Mouse (Mus musculus) kidney, postnatal 4 days (tissue): ENCODE measurements at regions not wholly inside any gene's neighbourhood (a gene's known extent, or its start where the extent isn't known, plus 50 kb on each side); places are given as distances from the start of the nearest gene placed in this dataset.
A peak's percentile ranks its signal among the peaks of the same experiment; 100 is the strongest.

ENCODE experiments used
- DNase-seq, 2 experiments: peaks; one replicate each; pipeline ENCODE4 v3.0.0; 2021; ENCODE audit warnings: mixed read lengths in 2 of 2

DNA sequence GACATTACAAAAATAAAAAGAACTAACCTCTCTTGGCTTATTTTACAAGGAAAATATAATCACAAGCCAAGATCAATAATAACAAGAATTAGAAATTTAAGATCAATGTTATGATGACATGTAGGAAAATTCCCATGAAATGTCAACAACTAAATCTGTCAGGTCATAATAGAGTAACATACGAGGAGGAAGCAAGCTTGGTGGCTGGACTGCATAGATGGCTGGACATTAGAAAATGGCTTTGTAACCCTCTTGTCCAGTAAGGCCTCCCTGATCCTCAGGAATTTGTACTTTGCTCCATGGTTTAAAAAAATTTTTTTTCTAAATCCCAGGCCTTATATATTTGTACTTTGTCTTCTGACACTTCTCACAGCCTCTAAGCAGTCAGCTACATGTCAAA, 132.7 kb upstream of the Aoah start:
- no peak for DNase-seq

DNA sequence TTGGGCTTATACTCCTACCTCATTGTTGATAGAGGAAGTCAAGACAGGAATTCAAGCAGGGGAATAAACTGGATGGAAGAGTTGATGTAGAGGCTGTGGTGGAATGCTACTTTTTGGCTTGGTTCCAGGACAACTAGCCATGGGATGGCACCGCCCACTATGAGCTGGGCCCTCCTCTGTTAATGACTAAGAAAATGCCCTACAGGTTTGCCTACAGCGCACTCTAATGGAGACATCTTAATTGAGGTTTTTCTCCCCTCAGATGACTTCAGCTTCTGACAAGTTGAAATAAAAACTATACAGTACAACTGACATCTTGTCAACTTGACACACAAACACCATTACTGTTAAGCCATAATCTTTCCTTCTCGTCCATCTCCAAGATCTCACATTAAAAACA, 115.2 kb upstream of the Aoah start:
- DNase-seq: peak; percentile 10 to 12

DNA sequence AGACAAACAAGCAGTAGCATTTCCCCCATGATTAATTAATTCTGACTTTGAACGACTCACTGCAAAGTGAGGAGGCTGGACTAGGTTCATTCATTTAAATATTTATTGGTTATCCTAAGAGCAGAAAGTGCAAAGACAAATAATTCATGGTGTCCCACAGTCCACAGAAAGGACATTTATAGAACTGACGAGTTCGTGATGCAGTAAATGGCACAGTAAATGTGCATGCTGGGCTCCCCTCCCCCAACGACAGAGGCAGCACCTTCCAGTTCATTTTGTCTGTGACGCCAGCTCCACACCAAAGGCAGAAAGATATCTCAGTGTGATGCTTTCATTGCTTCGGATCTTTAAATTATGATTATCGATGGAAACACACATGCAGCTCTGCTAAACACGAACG, 107.0 kb upstream of the Aoah start:
- DNase-seq: no peak

DNA sequence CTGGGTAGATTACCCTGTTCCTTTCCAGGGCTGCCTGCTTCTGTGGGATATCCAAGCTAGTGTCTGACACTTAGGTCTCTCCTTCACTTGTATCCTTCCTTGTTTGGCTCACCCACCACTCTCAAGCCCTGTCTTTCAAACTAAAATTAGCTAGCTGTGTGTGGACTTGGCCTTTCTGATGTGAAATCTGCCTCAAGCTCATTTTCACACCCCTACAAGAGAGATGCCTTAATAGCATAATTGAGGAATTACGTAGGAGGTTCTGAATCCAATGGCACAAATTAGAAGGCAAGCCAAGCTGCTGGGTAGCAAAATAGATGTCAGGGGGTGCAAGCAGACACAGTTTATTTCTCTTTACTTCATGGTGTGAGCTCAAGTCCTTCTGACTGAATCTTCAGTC, 106.5 kb upstream of the Aoah start:
- DNase-seq: no peak

DNA sequence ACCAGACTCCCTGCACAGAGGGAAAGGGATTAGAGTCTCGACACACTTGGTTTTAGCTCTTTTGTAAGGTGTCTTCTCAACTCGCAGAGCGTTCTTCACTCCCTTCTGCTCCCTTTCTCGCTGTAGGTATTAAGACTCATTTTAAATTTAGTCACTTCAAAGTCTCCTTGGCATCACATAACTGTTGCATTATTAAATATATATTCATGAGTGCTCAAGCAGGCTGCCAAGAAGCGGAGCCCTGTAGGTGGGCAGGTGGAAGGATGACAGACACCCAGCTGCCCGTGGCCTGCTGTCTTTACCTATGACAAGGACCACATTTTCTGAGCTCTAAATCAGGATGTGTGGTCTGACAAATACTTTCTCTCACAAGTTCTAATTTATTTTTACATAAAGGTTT, 82.4 kb upstream of the Aoah start:
- no peak for DNase-seq

DNA sequence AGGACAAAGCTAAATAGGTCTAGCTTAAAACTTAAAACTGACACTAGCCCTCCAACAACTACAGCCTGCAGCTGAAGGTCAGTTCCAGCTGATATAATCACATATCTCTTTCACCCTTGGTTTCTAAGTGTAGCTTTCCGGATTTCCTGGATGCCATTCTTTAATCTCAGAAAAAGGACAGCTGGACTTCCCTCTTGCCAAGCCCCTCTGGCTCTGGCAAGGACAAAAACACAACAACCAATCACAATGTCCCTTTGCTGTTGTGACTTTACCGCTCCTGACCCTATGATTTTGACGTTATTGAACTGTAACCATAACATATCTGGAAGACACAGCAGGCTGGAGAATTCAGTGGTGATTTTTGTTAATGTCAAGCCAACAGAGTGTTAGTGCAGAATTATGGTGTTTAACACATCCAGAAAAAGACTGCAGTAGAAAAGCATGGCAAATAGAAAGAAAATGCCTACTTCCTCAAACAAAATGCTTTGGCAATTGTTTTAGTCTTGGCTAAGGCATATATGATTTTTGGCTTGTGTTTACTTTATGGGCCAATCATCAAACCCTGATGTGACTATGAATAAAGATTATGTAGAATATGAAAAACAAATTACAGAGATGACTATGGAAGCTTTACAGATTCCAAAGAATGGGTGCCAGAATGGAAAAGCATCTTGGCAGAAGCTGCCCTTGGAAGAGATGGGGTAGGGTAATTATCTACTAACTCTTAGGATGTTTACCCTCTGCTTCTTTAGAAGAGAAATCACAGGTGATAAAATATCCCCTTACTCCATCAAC, 70.4 kb upstream of the Aoah start:
- DNase-seq: no peak

DNA sequence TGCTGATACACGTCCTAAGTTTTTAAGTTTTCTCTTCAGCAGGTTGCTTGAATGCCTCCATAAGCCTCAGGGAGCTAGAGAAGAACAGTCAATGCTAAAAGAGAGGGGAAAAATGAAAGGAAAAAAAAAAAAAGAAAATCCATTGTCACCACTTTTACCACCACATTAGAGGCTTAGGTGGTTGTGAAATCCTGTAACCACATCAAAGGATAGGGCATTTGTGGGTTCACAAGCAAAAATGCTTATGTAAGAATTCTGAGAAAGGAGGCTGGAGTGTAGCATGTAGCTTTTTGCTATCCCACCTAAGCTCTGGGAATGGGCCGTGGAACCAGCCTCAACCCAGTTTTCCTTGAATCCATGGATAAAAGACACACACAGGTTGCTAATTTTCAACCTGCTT, 69.5 kb upstream of the Aoah start:
- no peak for DNase-seq

DNA sequence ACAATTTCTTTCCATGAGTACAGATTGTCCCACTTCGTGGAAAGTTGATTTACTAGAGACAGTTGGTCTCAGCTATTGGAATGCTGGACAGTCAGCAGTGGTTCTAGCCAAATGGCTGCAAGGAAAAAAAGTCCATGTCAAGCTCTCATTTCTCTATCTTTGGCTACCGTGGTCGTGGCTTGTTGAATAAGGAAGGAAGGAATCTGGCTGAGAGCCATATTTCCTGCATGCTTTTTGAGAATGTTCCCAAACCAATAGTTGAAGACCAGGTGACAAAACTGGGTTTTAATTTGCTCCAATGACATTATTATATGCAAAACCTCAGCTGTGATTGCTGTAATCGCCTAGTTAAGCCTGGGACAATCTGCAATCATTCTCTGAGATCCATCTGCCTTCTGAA, 68.4 kb upstream of the Aoah start:
- no peak for DNase-seq

DNA sequence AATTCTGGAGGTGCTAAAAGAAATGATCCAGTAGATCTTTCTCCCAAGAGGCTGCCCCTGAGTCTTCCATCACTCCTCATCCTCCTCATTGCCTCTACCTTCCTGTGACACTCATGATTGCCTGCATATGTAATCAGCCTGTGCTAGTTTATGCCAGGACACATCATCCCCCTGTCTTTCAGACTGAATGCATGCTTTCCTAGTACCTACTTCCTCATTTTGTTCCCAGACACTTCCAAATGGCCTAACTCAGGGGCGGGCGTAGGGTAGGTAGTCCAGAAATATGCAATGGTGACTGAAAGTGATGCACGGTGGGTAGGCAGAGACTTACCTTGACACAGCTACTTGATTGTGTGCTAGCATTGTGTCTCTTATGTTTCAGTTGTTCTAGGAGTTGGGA, 65.8 kb upstream of the Aoah start:
- no peak for DNase-seq

DNA sequence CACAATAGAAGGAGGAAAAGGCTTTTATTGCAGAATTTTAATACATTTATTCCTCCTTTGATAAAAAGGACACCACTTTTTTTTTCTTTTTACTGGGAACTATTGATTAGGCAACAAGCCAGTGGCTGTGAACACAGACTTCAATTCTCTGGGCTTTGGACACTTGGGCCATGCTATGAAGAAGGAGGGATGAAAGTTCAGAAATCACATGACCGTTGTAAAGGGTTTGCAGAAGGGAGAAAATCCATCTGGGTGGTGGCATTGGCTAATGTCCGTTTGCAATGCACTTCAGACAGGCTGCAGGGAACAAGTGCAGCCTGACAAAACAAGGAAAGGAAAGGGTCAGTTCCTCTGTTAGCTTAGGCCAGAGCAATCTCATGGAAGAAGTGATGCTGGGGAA, 60.9 kb upstream of the Aoah start:
- DNase-seq: no peak

DNA sequence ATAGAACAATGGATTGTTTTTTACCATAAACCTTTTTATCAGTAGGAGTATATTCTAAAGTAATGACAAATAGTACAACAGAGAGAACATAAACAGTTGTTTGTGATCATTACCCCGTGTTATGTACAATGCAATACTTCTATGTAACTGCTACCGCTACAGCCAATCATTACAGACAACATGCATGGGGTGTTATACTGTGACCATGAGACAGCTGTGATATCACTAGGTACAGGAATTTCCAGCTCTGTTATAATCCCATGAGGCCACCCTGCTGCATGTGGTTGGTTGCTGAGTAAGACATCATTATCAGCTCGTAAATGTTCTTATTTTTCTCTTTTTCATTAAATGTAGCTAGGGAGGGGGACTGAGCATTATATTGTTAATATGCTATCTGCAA, 59.6 kb upstream of the Aoah start:
- no peak for DNase-seq

DNA sequence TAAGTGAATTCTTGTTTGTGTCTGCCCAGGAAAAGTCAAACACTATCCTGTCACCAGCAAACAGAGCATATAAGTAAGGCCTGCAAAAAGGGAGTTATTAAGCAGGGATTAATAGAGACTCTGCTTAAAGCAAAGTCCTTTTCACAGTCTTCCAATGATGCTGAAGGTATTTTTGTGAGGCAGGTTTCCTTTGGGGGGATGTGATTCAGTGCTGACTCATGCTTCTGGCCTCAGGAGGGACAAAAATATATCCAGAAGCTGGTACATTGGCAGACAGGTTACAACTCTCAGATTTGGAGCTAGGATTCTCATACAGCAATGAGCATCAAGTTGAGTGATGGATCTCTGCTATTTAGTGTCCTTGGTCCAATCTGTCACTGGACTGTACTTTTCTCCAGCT, 57.3 kb upstream of the Aoah start:
- no peak for DNase-seq
